Mouse (Mus musculus): Measurements from ENCODE around the gene Grap. TPM values are rescaled to one million over a fixed set of nuclear protein-coding genes. Genes with fewer than 3 reads are reported as not detected.

Gene Grap
- 6.6 and 8.5 TPM in 2 replicates for polyA plus RNA-seq (2014; fragmentation: Nextera tagmentation; extraction: Ambion mirVana)

DNA sequence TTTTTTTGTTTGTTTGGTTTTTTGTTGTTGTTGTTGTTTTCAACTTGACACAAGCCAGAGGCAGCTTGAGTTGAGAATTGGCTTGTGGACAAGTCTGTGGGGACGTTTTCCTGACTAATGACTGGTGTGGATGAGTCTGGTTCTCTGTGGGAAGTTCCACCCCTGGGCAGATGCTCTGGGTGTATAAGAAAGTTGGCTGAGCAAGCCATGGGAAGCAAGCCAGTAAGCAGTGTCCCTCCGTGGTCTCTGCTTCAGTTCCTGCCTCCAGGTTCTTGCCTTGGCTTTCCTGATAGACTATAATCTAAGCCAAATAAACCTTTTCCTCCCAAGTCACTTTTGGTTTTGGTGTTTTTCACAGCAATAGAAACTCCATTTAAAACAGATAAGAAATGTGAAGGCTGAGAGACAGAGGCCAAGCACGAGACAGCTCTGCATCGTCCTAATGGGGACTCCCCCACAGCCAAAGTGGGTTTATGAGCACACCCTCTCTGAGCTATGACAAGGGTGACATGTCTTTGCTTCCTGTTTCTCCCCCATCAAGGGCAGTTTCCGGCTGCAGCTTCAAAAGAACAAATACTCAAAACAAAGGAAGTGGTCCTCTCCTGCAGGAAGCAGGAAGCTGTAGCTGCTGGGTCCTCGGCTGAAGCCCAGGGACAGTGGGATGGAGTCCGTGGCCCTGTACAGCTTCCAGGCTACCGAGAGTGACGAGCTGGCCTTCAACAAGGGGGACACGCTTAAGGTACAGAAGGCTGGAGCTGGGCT is at the start of gene Grap:
Gene Grap (plus strand): TSS at position 580 of the 762 bp plus-strand sequence.
- Histone ChIP-seq H3K4me3 (ENCODE audit: low read depth, low read length) (no peak within 1 kb of the TSS), H3K27ac (ENCODE audit: low read depth, low read length) (no peak within 1 kb of the TSS), H3K4me1 (ENCODE audit: control insufficient read depth, insufficient read depth, low read length) (no peaks in the 10 kb centered on the region), H3K9me3 (ENCODE audit: control insufficient read depth, low read length) (no peaks in the 10 kb centered on the region), H3K9ac (ENCODE audit: low read length) (no peak within 1 kb of the TSS), H3K4me2 (ENCODE audit: low read depth) (no peak within 1 kb of the TSS), H3K36me3 (ENCODE audit: control insufficient read depth, insufficient read depth, low read length) (no peaks in the 10 kb centered on the region), H3K27me3 (ENCODE audit: control insufficient read depth, insufficient read depth, low read length) (no peaks in the 10 kb centered on the region)
- ATAC-seq (ENCODE audit: insufficient read depth, low FRiP score, low TSS enrichment) = no peak
- WGBS = 71% methylated on average over 10 of the region's 10 CpGs
- no peak for DNase-seq (ENCODE audit: low spot score)

DNA sequence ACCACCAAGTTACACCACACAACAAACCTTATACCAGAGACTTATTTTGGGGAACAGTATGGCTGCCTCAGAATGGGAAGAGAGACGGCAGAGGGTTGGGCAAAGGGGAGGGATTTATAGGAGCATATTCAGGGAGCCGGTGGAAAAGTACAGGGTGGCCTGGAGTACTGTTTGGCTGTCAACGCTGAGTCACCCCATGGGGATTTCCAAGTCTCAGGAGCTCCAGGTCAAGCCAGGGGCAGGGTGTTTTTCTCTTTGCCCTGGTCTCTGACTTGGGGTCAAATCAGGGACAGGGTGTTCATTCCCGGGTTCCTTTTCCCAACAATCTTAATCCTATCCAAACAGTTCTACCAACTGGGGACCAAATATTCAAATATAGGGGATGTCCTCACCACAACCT is 45.0 kb upstream of the Grap start:
- 0 out of 2 replicates have a peak, but pooled peaks cover 3% of the 10 kb centered on the region for H3K9me3 ChIP-seq (ENCODE audit: control insufficient read depth, low read length)
- ATAC-seq (ENCODE audit: insufficient read depth, low FRiP score, low TSS enrichment) = no peak
- no peak overlapping the region for H3K4me2 ChIP-seq (ENCODE audit: low read depth)
- no peak overlapping the region for H3K4me3 ChIP-seq (ENCODE audit: low read depth, low read length)
- no peak for DNase-seq (ENCODE audit: low spot score)
- H3K27ac ChIP-seq (ENCODE audit: low read depth, low read length) = no peak overlapping the region
- no peaks in the 10 kb centered on the region for H3K4me1 ChIP-seq (ENCODE audit: control insufficient read depth, insufficient read depth, low read length)
- no peaks in the 10 kb centered on the region for H3K27me3 ChIP-seq (ENCODE audit: control insufficient read depth, insufficient read depth, low read length)
- 88% methylated on average over 4 of the region's 4 CpGs for WGBS
- no peak overlapping the region for H3K9ac ChIP-seq (ENCODE audit: low read length)
- H3K36me3 ChIP-seq (ENCODE audit: control insufficient read depth, insufficient read depth, low read length) = no peaks in the 10 kb centered on the region

DNA sequence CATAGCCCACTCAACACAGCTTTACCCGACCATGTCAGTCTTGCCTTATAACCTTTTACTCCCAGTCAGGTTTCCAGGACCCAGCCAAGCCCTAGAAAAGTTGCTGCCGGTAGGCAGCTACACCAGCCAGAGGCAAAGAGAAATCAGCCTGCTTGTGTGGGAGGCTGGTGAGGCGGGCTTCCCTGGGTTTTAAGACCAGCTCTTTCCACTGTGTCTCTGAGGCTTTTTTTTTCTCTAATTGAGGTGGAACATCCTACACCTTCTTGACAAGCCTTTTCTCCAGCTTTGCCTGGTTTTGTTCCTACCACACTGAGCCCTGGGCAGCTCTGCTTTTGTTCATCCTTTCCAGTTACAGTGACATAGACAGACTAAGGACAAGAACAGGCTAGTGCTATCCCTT is 41.9 kb upstream of the Grap start:
- DNase-seq (ENCODE audit: low spot score) = no peak
- Histone ChIP-seq H3K9me3 (ENCODE audit: control insufficient read depth, low read length) (0 out of 2 replicates have a peak, but pooled peaks cover 3% of the 10 kb centered on the region), H3K4me2 (ENCODE audit: low read depth) (no peak overlapping the region), H3K27ac (ENCODE audit: low read depth, low read length) (no peak overlapping the region), H3K9ac (ENCODE audit: low read length) (no peak overlapping the region), H3K36me3 (ENCODE audit: control insufficient read depth, insufficient read depth, low read length) (no peaks in the 10 kb centered on the region), H3K4me1 (ENCODE audit: control insufficient read depth, insufficient read depth, low read length) (peaks cover 4% of the 10 kb centered on the region; the same call in 1 of the 2 replicates), H3K27me3 (ENCODE audit: control insufficient read depth, insufficient read depth, low read length) (no peaks in the 10 kb centered on the region), H3K4me3 (ENCODE audit: low read depth, low read length) (no peak overlapping the region)
- ATAC-seq (ENCODE audit: insufficient read depth, low FRiP score, low TSS enrichment) = no peak
- WGBS = 77% methylated on average over 3 of the region's 3 CpGs

GRCm38 (mm10) chr11:61612116-61612635 is 40.9 kb upstream of the Grap start:
- 94% methylated on average over 4 of the region's 4 CpGs for WGBS
- DNase-seq (ENCODE audit: low spot score) = no peak

DNA sequence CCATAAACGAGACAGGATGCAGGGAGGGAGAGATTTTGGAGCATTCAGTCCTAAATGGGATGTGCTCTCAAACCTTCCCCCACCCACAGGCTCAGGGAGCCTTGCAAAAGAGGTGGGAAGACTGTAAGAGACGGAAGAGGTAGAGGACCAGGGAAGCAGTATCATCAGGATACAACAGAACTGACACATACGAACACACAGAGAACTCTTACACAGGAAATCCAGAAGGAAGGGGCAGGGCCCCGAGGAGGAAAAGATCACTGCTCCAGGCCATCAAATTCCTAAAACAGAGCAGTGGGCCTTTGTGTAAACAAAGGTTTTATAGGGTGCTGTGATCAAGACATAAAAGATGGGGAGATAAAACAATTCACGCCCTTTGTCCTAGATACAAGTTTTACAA is 38.7 kb upstream of the Grap start:
- H3K4me1 ChIP-seq (ENCODE audit: control insufficient read depth, insufficient read depth, low read length) = peaks cover 5% of the 10 kb centered on the region
- DNase-seq (ENCODE audit: low spot score) = no peak
- no peak overlapping the region for H3K4me2 ChIP-seq (ENCODE audit: low read depth)
- no peak for ATAC-seq (ENCODE audit: insufficient read depth, low FRiP score, low TSS enrichment)
- no peaks in the 10 kb centered on the region for H3K9me3 ChIP-seq (ENCODE audit: control insufficient read depth, low read length)
- no peaks in the 10 kb centered on the region for H3K36me3 ChIP-seq (ENCODE audit: control insufficient read depth, insufficient read depth, low read length)
- no peak overlapping the region for H3K4me3 ChIP-seq (ENCODE audit: low read depth, low read length)
- no peak overlapping the region for H3K9ac ChIP-seq (ENCODE audit: low read length)
- H3K27me3 ChIP-seq (ENCODE audit: control insufficient read depth, insufficient read depth, low read length) = no peaks in the 10 kb centered on the region
- 55% methylated on average over 5 of the region's 5 CpGs for whole genome bisulfite sequencing
- H3K27ac ChIP-seq (ENCODE audit: low read depth, low read length) = no peak overlapping the region

More at GRCm38 (mm10) chr11:61612116-61612635, 40.9 kb upstream of the Grap start:
- Histone ChIP-seq H3K9ac (ENCODE audit: low read length) (no peak overlapping the region), H3K4me3 (ENCODE audit: low read depth, low read length) (no peak overlapping the region), H3K27me3 (ENCODE audit: control insufficient read depth, insufficient read depth, low read length) (no peaks in the 10 kb centered on the region), H3K4me2 (ENCODE audit: low read depth) (no peak overlapping the region), H3K36me3 (ENCODE audit: control insufficient read depth, insufficient read depth, low read length) (no peaks in the 10 kb centered on the region), H3K27ac (ENCODE audit: low read depth, low read length) (no peak overlapping the region), H3K4me1 (ENCODE audit: control insufficient read depth, insufficient read depth, low read length) (peaks cover 4% of the 10 kb centered on the region; the same call in 1 of the 2 replicates), H3K9me3 (ENCODE audit: control insufficient read depth, low read length) (0 out of 2 replicates have a peak, but pooled peaks cover 3% of the 10 kb centered on the region)
- ATAC-seq (ENCODE audit: insufficient read depth, low FRiP score, low TSS enrichment) = no peak

- H3K9ac ChIP-seq (ENCODE audit: low read length) = peak overlapping the region; percentile 45
- H3K27ac ChIP-seq (ENCODE audit: low read depth, low read length) = no peak overlapping the region
- peak overlapping the region; percentile 44 for H3K4me2 ChIP-seq (ENCODE audit: low read depth)
- H3K27me3 ChIP-seq (ENCODE audit: control insufficient read depth, insufficient read depth, low read length) = no peaks in the 10 kb centered on the region
- no peaks in the 10 kb centered on the region for H3K36me3 ChIP-seq (ENCODE audit: control insufficient read depth, insufficient read depth, low read length)
- DNase-seq (ENCODE audit: low spot score) (peak; percentile 37), ATAC-seq (ENCODE audit: insufficient read depth, low FRiP score, low TSS enrichment) (no peak)
- no peaks in the 10 kb centered on the region for H3K9me3 ChIP-seq (ENCODE audit: control insufficient read depth, low read length)
- peak overlapping the region; percentile 8; the same call in 1 of the 2 replicates for H3K4me3 ChIP-seq (ENCODE audit: low read depth, low read length)
- WGBS = 15% methylated on average over 20 of the region's 22 CpGs
- H3K4me1 ChIP-seq (ENCODE audit: control insufficient read depth, insufficient read depth, low read length) = peaks cover 8% of the 10 kb centered on the region
Measured at GRCm38 (mm10) chr11:61615686-61616522, 37.2 kb upstream of the Grap start.

GRCm38 (mm10) chr11:61616523-61617292 is 36.4 kb upstream of the Grap start:
- Histone ChIP-seq H3K9ac (ENCODE audit: low read length) (no peak overlapping the region), H3K36me3 (ENCODE audit: control insufficient read depth, insufficient read depth, low read length) (no peaks in the 10 kb centered on the region), H3K27me3 (ENCODE audit: control insufficient read depth, insufficient read depth, low read length) (no peaks in the 10 kb centered on the region), H3K4me2 (ENCODE audit: low read depth) (no peak overlapping the region), H3K4me1 (ENCODE audit: control insufficient read depth, insufficient read depth, low read length) (peaks cover 8% of the 10 kb centered on the region), H3K27ac (ENCODE audit: low read depth, low read length) (no peak overlapping the region), H3K9me3 (ENCODE audit: control insufficient read depth, low read length) (no peaks in the 10 kb centered on the region), H3K4me3 (ENCODE audit: low read depth, low read length) (no peak overlapping the region)
- DNase-seq (ENCODE audit: low spot score) = no peak
- ATAC-seq (ENCODE audit: insufficient read depth, low FRiP score, low TSS enrichment) = no peak
- 64% methylated on average over 9 of the region's 9 CpGs for WGBS

- H3K9ac ChIP-seq (ENCODE audit: low read length) = no peak overlapping the region
- no peak overlapping the region for H3K4me2 ChIP-seq (ENCODE audit: low read depth)
- no peak overlapping the region for H3K4me3 ChIP-seq (ENCODE audit: low read depth, low read length)
- no peak for ATAC-seq (ENCODE audit: insufficient read depth, low FRiP score, low TSS enrichment)
- H3K4me1 ChIP-seq (ENCODE audit: control insufficient read depth, insufficient read depth, low read length) = peaks cover 8% of the 10 kb centered on the region
- H3K27me3 ChIP-seq (ENCODE audit: control insufficient read depth, insufficient read depth, low read length) = no peaks in the 10 kb centered on the region
- no peaks in the 10 kb centered on the region for H3K9me3 ChIP-seq (ENCODE audit: control insufficient read depth, low read length)
- H3K36me3 ChIP-seq (ENCODE audit: control insufficient read depth, insufficient read depth, low read length) = no peaks in the 10 kb centered on the region
- 81% methylated on average over 7 of the region's 7 CpGs for WGBS
- DNase-seq (ENCODE audit: low spot score) = no peak
- H3K27ac ChIP-seq (ENCODE audit: low read depth, low read length) = no peak overlapping the region
Measured at GRCm38 (mm10) chr11:61617293-61617975, 35.6 kb upstream of the Grap start.
